Mouse (Mus musculus) testis, adult 2 months (tissue): ENCODE results near the gene Tom1. TPM values are rescaled to one million over a fixed set of nuclear protein-coding genes. Genes with fewer than 3 reads are reported as not detected.

Source experiments
- H3K27ac ChIP-seq: fragments of 200-500 bp; 2 replicates; pipeline ENCODE4 v1.5.1; 2012; ENCODE audit warnings: low read depth, low read length; ENCODE audit not compliant: control insufficient read depth, insufficient read depth
- H3K27me3 ChIP-seq: fragments of 200-500 bp; 2 replicates; pipeline ENCODE4 v1.6.1; 2012; ENCODE audit warnings: mild to moderate bottlenecking, low read length, moderate library complexity; ENCODE audit not compliant: control insufficient read depth, insufficient read depth
- H3K36me3 ChIP-seq: fragments of 200-500 bp; 2 replicates; pipeline ENCODE4 v1.6.1; 2012; ENCODE audit warnings: mild to moderate bottlenecking, low read length; ENCODE audit not compliant: control insufficient read depth, insufficient read depth
- H3K4me1 ChIP-seq: fragments of 200-500 bp; 2 replicates; pipeline ENCODE4 v1.6.1; 2012; ENCODE audit warnings: low read length; ENCODE audit not compliant: control insufficient read depth, insufficient read depth
- H3K4me3 ChIP-seq: fragments of 200-500 bp; 2 replicates; pipeline ENCODE4 v1.5.1; 2012; ENCODE audit warnings: low read depth, mild to moderate bottlenecking, low read length, moderate library complexity, mixed read lengths; ENCODE audit not compliant: control insufficient read depth
- CTCF ChIP-seq: fragments of 200-500 bp; IDR thresholded peaks from 2 replicates; pipeline ENCODE4 v1.5.1; 2012; ENCODE audit warnings: low read depth, mild to moderate bottlenecking, inconsistent platforms, low read length, moderate library complexity; ENCODE audit not compliant: control insufficient read depth, insufficient read depth, insufficient replicate concordance
- POLR2A ChIP-seq: fragments of 200-500 bp; IDR thresholded peaks from 2 replicates; pipeline ENCODE4 v1.6.1; 2012; ENCODE audit warnings: low read depth, mild to moderate bottlenecking, inconsistent platforms, low read length, moderate library complexity; ENCODE audit not compliant: control insufficient read depth
- polyA plus RNA-seq: library from polyadenylated mRNA; depleted of rRNA; stranded (reverse); fragments of >200 nt; gene quantifications from 2 replicates; pipeline ENCODE4 v1.2.3, GENCODE M21; 2012; rRNA removed

Tom1 gene
- polyA plus RNA-seq, 1 experiment = 129 TPM

DNA sequence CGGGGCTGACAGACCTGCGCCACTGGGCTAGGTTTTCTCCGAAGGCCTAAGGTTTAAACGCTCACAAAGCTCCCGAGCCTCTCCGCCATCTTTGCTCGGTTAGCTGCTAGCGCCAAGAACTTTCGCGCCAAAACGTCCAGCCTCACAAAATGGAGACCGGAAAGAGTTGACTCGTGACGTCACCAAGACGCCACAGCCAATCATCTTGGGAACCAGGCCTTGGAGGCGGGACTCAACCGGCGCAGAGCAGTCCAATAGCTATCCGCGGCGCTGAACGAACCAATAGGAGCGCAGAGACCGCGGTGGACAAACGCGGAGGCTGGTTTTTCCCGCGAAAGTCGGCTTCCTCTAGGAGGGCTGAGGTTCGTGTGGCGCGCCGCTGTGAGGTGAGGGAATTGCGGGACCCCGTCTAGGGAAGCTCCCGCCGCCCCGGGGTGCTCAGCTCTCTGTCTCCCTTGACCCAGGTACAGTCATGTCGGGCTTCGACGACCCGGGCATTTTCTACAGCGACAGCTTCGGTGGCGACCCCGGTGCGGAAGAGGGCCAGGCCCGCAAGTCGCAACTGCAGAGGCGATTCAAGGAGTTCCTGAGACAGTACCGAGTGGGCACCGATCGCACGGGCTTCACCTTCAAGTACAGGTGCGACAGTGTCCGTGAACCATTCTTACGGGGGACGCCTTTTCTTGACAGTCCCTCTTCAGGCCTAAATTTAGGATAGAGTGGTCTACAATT, 75.9 kb downstream of the Tom1 start, which contains the start of gene Mcm5:
TSS of gene Mcm5 (plus strand) at position 334 of the 732 bp plus-strand sequence.
- peaks cover 7% of the 10 kb centered on the region for H3K4me1 ChIP-seq
- H3K27me3 ChIP-seq = no peaks in the 10 kb centered on the region
- H3K36me3 ChIP-seq = no peaks in the 10 kb centered on the region
- peak within 1 kb of the TSS; percentile 95 for H3K4me3 ChIP-seq
- H3K27ac ChIP-seq = peak within 1 kb of the TSS; percentile 90
- peak; percentile 77 for TF ChIP-seq POLR2A
- TF ChIP-seq CTCF = no peak

DNA sequence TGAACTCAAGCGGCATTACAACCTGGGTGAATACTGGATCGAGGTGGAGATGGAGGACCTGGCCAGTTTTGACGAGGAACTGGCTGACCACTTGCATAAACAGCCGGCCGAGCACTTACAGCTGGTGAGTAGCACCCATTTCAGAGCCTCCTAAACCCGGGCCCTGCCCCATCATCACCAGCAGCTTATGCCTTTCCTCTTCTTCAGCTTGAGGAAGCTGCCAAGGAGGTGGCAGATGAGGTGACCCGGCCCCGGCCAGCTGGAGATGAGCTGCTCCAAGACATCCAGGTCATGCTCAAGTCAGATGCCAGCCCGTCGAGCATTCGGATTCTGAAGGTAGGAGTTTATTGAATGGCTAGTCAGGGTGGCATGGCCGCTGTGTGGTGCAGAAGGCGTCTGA, 76.6 kb downstream of the Tom1 start:
- H3K36me3 ChIP-seq = no peaks in the 10 kb centered on the region
- H3K27ac ChIP-seq = no peak overlapping the region
- H3K4me3 ChIP-seq = peak overlapping the region; percentile 95
- peaks cover 7% of the 10 kb centered on the region for H3K4me1 ChIP-seq
- TF ChIP-seq POLR2A (0 out of 2 replicates have a peak, but pooled peaks have one; percentile 17), CTCF (no peak)
- H3K27me3 ChIP-seq = no peaks in the 10 kb centered on the region

DNA sequence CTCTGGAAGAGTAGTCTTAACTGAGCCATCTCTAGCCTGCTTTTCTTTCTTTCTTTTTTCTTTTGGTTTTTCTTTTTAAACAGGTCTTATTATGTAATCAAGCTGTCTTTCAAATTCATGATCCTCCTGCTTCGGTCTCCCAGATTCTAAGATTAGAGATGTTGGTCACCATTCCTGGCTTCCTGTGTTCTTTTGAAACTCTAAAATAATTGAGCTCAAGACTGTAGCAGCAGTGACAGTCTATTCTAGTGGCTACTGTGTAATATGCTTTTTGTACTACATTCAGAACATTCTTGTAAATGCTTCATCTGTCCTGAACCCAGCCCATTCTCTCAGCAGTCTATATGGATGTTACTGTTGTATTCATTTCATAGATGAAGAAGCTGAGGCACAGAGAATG, 85.0 kb downstream of the Tom1 start:
- no peak overlapping the region for H3K27ac ChIP-seq
- no peaks in the 10 kb centered on the region; the same call in none of the 2 replicates for H3K36me3 ChIP-seq
- H3K4me3 ChIP-seq = no peak overlapping the region
- no peaks in the 10 kb centered on the region for H3K27me3 ChIP-seq
- H3K4me1 ChIP-seq = no peaks in the 10 kb centered on the region
- TF ChIP-seq CTCF (no peak), POLR2A (no peak)

DNA sequence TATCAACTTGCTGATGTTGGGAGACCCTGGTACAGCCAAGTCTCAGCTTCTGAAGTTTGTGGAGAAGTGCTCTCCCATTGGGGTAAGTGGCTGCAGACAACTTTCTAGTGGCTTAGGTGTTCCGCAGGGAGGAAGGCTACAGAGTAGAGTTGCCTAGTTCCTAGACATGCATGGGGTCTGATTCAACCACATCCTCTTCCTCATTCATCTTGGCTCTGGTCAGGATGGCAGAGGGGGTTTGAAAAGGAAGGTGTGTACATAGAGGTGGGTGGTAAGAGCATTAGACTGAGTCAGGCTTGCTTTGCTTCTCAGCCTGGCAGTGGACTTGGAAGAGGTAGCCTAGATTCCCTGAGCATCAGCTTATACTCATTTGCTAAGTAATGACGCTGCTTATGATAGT, 85.8 kb downstream of the Tom1 start:
- Histone ChIP-seq H3K27me3 (no peaks in the 10 kb centered on the region), H3K36me3 (no peaks in the 10 kb centered on the region; the same call in none of the 2 replicates), H3K4me1 (no peaks in the 10 kb centered on the region), H3K4me3 (no peak overlapping the region), H3K27ac (no peak overlapping the region)
- no peak for TF ChIP-seq POLR2A
- no peak for TF ChIP-seq CTCF

Other genes starting within 250 kb of the Tom1 start
- gene Isx, start 160.5 kb upstream of the Tom1 start, polyA plus RNA-seq = not detected in 2 replicates
- 6.0 TPM in 2 replicates for gene Hmgxb4, start 40.3 kb upstream of the Tom1 start, polyA plus RNA-seq
- gene Hmox1, start 59.9 kb downstream of the Tom1 start, polyA plus RNA-seq = 8.6 and 10.9 TPM in 2 replicates
- gene Mcm5, start 75.9 kb downstream of the Tom1 start, polyA plus RNA-seq = 16.3 and 18.6 TPM in 2 replicates
- 5.1 and 6.1 TPM in 2 replicates for gene Rasd2, start 180.2 kb downstream of the Tom1 start, polyA plus RNA-seq